Mouse (Mus musculus) myocyte (in vitro differentiated cells): ENCODE results near the gene Syt8.

Experiments used
- MAX ChIP-seq: IDR thresholded peaks from one replicate; pipeline ENCODE4 v1.6.1; 2011; ENCODE audit warnings: low read depth, mild to moderate bottlenecking, control low read depth
- TCF12 ChIP-seq: IDR thresholded peaks from one replicate; pipeline ENCODE4 v1.6.1; 2011; ENCODE audit warnings: mild to moderate bottlenecking, control low read depth; ENCODE audit not compliant: poor library complexity, insufficient read depth, severe bottlenecking

- TF ChIP-seq MAX (no peak), TCF12 (no peak)
These were observed 10.7 kb downstream of the Syt8 start for GRCm38 (mm10) chr7:142445324-142445723.
